Mouse (Mus musculus) brain, adult 2 months (tissue): ENCODE data around the gene Zfpm1.

Experiments
- DNase-seq: peaks from one replicate; pipeline ENCODE4 v3.0.0; 2011; ENCODE audit warnings: low read depth, low spot score

Gene Zfpm1

GRCm38 (mm10) chr8:122282035-122282358 is at the start of gene Zfpm1:
TSS of gene Zfpm1 (plus strand) at chr8:122282141.
- DNase-seq: no peak

- peak; percentile 81 for DNase-seq
These were observed 47.9 kb upstream of the Zfpm1 start for GRCm38 (mm10) chr8:122234055-122234454.

GRCm38 (mm10) chr8:122236521-122236920 is 45.4 kb upstream of the Zfpm1 start:
- no peak for DNase-seq

GRCm38 (mm10) chr8:122238225-122238624 is 43.7 kb upstream of the Zfpm1 start:
- no peak for DNase-seq

GRCm38 (mm10) chr8:122238731-122239130 is 43.2 kb upstream of the Zfpm1 start:
- no peak for DNase-seq

GRCm38 (mm10) chr8:122240241-122241026 is 41.5 kb upstream of the Zfpm1 start:
- no peak for DNase-seq

- DNase-seq: no peak
These were observed 38.6 kb upstream of the Zfpm1 start for GRCm38 (mm10) chr8:122243310-122243709.

- DNase-seq: no peak
These were observed 36.8 kb upstream of the Zfpm1 start for GRCm38 (mm10) chr8:122245161-122245560.

- no peak for DNase-seq
These were observed 35.4 kb upstream of the Zfpm1 start for GRCm38 (mm10) chr8:122246257-122247211.

GRCm38 (mm10) chr8:122251739-122252138 is 30.2 kb upstream of the Zfpm1 start:
- no peak for DNase-seq

GRCm38 (mm10) chr8:122252366-122252765 is 29.6 kb upstream of the Zfpm1 start:
- no peak for DNase-seq

GRCm38 (mm10) chr8:122259351-122259750 is 22.6 kb upstream of the Zfpm1 start:
- DNase-seq: peak; percentile 79

- DNase-seq: no peak
These were observed 21.2 kb upstream of the Zfpm1 start for GRCm38 (mm10) chr8:122260755-122261154.

GRCm38 (mm10) chr8:122262835-122263234 is 19.1 kb upstream of the Zfpm1 start:
- DNase-seq: no peak

- DNase-seq: peak; percentile 86
These were observed 17.7 kb upstream of the Zfpm1 start for GRCm38 (mm10) chr8:122264243-122264642.

- no peak for DNase-seq
These were observed 16.4 kb upstream of the Zfpm1 start for GRCm38 (mm10) chr8:122265522-122265921.

GRCm38 (mm10) chr8:122266867-122267266 is 15.1 kb upstream of the Zfpm1 start:
- DNase-seq: no peak

GRCm38 (mm10) chr8:122268861-122269260 is 13.1 kb upstream of the Zfpm1 start:
- no peak for DNase-seq

GRCm38 (mm10) chr8:122269404-122269803 is 12.5 kb upstream of the Zfpm1 start:
- DNase-seq: peak; percentile 82

- no peak for DNase-seq
These were observed 11.4 kb upstream of the Zfpm1 start for GRCm38 (mm10) chr8:122270555-122270954.

GRCm38 (mm10) chr8:122273152-122273551 is 8.8 kb upstream of the Zfpm1 start:
- peak; percentile 89 for DNase-seq

GRCm38 (mm10) chr8:122273826-122274225 is 8.1 kb upstream of the Zfpm1 start:
- DNase-seq: no peak
